Mouse (Mus musculus) liver (tissue): ENCODE results near the gene Cyp27b1.
A peak's percentile ranks its signal among the peaks of the same experiment; 100 is the strongest.
"Not testable (repeated sequence)": the region's sequence is repeated elsewhere in the genome, so short reads cannot be mapped to it uniquely, and the experiment has no call there.

Experiments
- DNase-seq: peaks from one replicate; pipeline ENCODE4 v3.0.0-alpha.2; 2020; ENCODE audit warnings: mixed read lengths

The Cyp27b1 gene

GRCm38 (mm10) chr10:127071203-127071602 is 23.2 kb downstream of the Cyp27b1 start:
- no peak for DNase-seq

GRCm38 (mm10) chr10:127072270-127072669 is 24.2 kb downstream of the Cyp27b1 start:
- not testable (repeated sequence) for DNase-seq

DNA sequence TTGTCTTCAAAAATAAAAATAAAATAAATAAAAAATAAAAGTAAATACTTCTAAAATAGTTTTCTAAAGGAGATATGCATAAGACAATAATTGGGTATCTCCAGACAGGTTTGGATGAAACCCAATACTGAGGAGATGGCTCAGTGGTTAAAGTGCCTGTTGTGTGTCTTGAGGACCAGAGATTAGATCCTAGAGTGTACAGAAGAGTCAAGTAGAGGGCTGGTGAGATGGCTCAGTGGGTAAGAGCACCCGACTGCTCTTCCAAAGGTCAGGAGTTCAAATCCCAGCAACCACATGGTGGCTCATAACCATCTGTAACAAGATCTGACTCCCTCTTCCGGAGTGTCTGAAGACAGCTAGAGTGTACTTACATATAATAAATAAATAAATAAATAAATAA is 24.9 kb downstream of the Cyp27b1 start:
- not testable (repeated sequence) for DNase-seq

DNA sequence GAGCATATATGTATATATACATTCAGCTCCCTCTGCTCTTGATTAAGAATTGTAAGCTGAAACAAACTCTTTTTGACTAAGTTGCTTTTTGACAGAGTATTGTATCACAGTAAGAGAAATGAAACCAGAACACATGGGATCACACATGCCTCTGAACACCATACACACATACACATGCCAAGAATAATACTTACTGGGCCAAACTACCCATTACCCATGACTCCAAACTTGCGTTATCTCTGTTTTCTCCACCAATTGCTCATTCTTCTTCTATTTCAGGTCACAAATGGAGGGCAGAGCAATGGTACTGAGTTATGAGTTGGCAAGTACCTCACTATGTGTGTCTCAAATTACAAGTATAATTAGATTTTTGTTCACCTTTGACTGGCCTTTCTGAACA is 25.9 kb downstream of the Cyp27b1 start:
- no peak for DNase-seq

GRCm38 (mm10) chr10:127075080-127075479 is 27.0 kb downstream of the Cyp27b1 start, which contains the start of gene Agap2:
Agap2 (plus strand) TSS chr10:127075284.
- DNase-seq, result peak; percentile 49

DNA sequence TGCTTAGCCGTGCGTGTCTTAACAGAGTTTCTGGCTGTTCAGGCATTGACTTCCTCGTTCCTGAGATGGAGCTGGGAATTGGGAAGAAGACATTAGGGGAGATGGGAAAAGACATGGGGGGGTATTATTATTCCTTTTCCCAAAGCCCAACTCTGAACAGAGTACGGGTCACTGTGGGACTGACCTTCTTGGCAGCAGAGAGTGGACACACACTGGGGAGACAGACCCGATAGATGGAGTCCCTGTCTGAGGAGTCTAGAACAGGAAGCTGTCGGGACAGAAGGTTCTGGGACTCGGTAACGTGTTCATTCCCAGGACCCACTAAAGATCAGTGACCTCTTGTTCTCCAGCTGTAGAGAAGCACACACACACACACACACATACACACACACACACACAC is 27.6 kb downstream of the Cyp27b1 start:
- no peak for DNase-seq

GRCm38 (mm10) chr10:127076082-127076481 is 28.0 kb downstream of the Cyp27b1 start:
- DNase-seq, result no peak

GRCm38 (mm10) chr10:127077515-127077914 is 29.5 kb downstream of the Cyp27b1 start:
- no peak for DNase-seq

DNA sequence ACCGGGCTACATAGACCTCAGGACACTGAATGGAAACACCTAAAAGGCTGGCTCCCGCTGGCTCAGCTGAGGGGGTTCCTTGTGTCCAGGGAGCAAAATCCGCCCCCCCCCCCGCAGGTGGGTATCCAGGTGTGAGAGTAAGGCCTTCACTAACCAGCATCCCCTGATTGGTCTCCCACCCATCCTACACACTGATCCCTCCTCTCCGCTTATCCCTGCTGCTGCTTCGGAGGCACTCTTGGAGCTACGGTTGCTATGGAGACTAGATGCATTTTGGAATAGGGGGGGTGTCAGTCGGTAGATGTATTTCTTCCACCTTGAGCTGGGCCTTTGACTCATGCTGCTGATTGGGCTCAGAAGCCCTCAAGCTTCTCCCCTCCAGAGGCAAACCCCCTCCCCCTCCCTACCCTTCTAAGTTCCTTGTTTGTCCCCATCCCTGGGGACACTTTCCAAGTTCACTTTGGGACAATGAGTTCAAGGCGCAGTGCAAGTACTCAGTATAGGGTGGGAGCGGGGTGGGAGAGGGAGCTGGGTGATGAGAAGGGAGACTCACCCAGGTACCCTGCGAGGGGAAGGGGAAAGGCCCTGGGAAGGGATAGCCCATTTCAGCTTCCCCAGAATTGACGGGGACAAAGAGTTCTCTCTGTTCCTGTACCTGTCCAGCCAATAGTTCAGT is 30.1 kb downstream of the Cyp27b1 start:
- no peak for DNase-seq

- peak; percentile 4 for DNase-seq
Measured at GRCm38 (mm10) chr10:127078677-127079575, 30.9 kb downstream of the Cyp27b1 start.

DNA sequence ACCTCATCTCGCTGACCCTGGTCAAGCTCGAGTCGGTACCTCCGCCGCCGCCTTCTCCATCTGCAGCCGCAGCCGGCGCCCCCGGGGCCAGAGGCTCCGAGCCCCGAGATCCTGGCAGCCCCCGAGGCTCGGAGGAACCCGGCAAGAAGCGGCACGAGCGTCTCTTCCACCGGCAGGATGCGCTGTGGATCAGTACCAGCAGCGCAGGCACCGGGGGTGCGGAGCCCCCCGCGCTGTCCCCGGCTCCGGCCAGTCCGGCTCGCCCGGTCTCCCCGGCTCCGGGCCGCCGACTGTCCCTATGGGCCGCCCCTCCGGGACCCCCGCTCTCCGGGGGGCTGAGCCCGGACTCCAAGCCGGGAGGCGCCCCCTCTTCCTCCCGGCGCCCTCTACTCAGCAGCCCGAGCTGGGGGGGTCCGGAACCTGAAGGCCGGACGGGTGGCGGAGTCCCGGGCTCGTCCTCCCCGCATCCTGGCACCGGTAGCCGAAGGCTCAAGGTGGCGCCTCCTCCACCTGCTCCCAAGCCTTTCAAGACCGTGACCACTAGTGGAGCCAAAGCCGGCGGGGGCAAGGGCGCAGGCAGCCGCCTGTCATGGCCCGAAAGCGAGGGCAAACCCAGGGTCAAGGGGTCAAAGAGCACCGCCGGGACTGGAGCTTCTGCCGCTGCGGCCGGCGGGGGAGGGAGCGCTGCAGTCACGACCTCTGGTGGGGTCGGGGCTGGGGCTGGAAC is 31.8 kb downstream of the Cyp27b1 start:
- DNase-seq, result peak; percentile 27

- DNase-seq, result no peak
Measured at GRCm38 (mm10) chr10:127080901-127081780, 33.1 kb downstream of the Cyp27b1 start.

DNA sequence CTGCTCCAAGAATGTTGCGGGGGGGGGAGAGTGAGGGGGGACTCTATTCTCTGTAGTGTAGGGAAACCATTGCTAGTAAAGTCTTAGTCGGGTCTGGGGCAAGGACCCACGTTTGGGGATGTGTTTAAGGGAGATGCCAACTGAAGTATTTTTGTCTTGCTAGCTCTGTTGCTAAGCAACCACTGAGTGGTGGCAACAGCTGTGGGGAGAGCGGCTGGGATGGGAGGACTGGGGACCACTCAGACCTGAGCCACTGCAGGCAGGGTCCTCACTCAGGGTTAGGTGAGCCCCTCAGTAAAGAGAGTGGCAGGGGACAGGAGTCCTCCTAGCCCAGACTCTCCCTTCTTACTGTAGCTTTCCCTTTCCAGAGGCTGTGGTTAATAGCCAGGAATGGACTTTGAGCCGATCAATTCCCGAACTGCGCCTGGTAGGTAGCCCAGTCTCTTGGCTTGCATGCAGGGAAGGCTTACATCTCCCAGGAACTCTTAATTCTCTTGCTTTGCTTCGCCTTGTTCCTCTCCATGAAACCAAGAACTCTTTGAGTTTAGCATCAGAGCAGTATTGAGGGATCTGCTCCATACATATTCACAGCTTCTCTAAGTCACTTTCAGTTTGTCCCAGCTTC is 34.1 kb downstream of the Cyp27b1 start:
- DNase-seq, result no peak

DNA sequence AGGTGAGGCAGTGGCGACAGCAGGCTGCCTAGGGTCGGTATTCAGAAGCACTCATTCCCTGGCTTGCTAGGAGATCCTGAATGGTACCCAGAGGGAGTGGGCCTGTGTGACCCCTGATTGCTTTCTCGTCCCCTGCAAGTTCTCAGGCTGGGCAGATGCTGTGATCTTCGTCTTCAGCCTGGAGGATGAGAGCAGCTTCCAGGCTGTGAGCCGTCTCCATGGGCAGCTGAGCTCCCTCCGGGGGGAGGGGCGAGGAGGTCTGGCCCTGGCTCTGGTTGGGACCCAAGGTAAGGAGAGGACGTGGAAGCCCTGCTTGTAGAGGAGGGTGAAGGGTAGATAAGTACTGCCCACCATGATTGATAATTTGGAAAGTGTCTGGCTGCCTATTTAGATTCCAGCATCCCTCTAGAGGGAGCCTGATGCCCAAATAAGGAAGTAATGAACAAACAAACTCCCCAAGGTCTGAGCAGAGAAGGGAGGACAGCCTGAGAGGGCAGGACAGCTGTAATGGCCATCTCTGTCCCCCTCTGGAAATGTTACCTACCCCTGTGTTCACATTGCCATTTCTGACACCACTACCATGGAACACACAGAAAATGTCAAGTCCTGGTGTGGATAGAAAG is 35.4 kb downstream of the Cyp27b1 start:
- DNase-seq, result no peak

DNA sequence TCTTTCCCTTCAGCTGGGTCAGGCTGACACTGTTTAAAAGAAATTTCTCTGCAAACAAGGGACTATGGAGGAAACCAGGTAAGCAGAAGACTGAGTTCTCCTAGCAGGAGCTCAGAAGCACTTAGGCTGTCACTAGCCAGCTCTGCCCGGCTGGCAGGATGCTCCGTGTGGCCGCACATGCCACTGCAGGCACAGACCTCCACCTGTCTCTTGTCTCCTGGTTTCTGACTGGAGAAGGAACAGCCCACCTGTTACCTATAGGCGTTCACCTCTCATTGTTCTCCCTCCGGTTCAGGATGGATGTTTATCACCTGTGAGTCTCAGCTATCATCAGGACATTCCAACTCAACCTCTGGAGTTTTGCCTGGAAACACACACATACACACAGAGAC is 35.9 kb downstream of the Cyp27b1 start:
- DNase-seq, result no peak

DNA sequence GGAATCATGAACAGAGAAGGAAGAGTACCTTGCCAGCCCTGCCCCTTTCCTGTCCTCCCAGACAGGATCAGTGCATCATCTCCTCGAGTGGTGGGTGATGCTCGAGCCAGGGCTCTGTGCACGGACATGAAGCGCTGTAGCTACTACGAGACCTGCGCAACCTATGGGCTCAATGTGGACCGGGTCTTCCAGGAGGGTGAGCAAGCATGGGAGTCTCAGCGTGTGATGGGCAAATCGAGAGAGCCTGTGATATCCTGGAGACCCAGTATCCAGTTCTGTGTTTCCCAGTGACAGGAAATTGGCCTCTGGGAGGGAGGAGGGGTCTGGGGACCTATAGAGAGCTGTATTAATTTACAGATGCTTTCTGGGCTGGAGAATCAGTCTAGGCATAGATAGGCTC is 37.0 kb downstream of the Cyp27b1 start:
- no peak for DNase-seq

- DNase-seq, result no peak
Measured at GRCm38 (mm10) chr10:127085633-127086032, 37.6 kb downstream of the Cyp27b1 start.

- DNase-seq, result no peak
Measured at GRCm38 (mm10) chr10:127090560-127091411, 42.7 kb downstream of the Cyp27b1 start.

GRCm38 (mm10) chr10:127091507-127092396 is 43.7 kb downstream of the Cyp27b1 start:
- peak; percentile 59 for DNase-seq
